Mouse (Mus musculus) bone marrow, adult 2 months (tissue): ENCODE measurements around the gene Egln2. TPM values are rescaled to one million over a fixed set of nuclear protein-coding genes. Genes with fewer than 3 reads are reported as not detected.
A peak's percentile ranks its signal among the peaks of the same experiment; 100 is the strongest.

Source experiments
- H3K27ac ChIP-seq: fragments of 200-500 bp; 2 replicates; pipeline ENCODE4 v1.5.1; 2012; ENCODE audit warnings: low read depth, mild to moderate bottlenecking, control low read depth, inconsistent platforms, low read length; ENCODE audit not compliant: control insufficient read depth, poor library complexity, insufficient read depth
- H3K4me1 ChIP-seq: fragments of 200-500 bp; 2 replicates; pipeline ENCODE4 v1.6.1; 2011; ENCODE audit warnings: low read length; ENCODE audit not compliant: control insufficient read depth, insufficient read depth
- H3K4me3 ChIP-seq: fragments of 200-500 bp; replicated peaks from 2 replicates; pipeline ENCODE3; 2011; ENCODE audit warnings: mild to moderate bottlenecking, low read depth, low read length, control low read depth; ENCODE audit not compliant: control insufficient read depth
- CTCF ChIP-seq: fragments of 200-500 bp; IDR thresholded peaks from 2 replicates; pipeline ENCODE4 v1.5.1; 2011; ENCODE audit warnings: low read length, control low read depth; ENCODE audit not compliant: control insufficient read depth, insufficient read depth
- POLR2A ChIP-seq: fragments of 200-500 bp; IDR thresholded peaks from 2 replicates; pipeline ENCODE4 v1.6.1; 2011; ENCODE audit warnings: low read depth, mild to moderate bottlenecking, control low read depth, low read length, borderline replicate concordance; ENCODE audit not compliant: control insufficient read depth
- WGBS: fragments of 180-500 bp; shearing (Covaris S2); methylation state at CpG from one replicate; pipeline ENCODE4 v1.1.7; 2018; 5-methylcytosine and 5-hydroxymethylcytosine counted together
- polyA plus RNA-seq: library from polyadenylated mRNA; stranded (reverse); fragments of >200 nt; gene quantifications from 2 replicates; pipeline ENCODE4 v1.2.4, GENCODE M21; 2011; ENCODE audit warnings: low replicate concordance; ENCODE audit not compliant: missing spikeins, insufficient read depth, insufficient read length

Gene Egln2
- polyA plus RNA-seq, 1 experiment: 92.5 TPM

GRCm38 (mm10) chr7:27180837-27181695 is 14.5 kb upstream of the Egln2 start, which contains the start of the genes Gm21983 and Mia:
Gene Gm21983 (minus strand): TSS chr7:27181086.
Gene Mia (minus strand): TSS chr7:27181157.
- Histone ChIP-seq H3K4me1 (no peaks in the 10 kb centered on the region), H3K4me3 (no peak within 1 kb of the TSS), H3K27ac (no peak within 1 kb of the TSS)
- 78% methylated on average over 14 of the region's 14 CpGs for WGBS
- TF ChIP-seq CTCF (no peak), POLR2A (no peak)

- Histone ChIP-seq H3K4me3 (no peak overlapping the region), H3K27ac (no peak overlapping the region), H3K4me1 (no peaks in the 10 kb centered on the region)
- WGBS: 68% methylated on average over 5 of the region's 5 CpGs
- no peak for TF ChIP-seq POLR2A
These were observed 13.4 kb upstream of the Egln2 start for GRCm38 (mm10) chr7:27180036-27180435.

GRCm38 (mm10) chr7:27179217-27179918 is 12.8 kb upstream of the Egln2 start:
- TF ChIP-seq CTCF (no peak), POLR2A (no peak)
- Histone ChIP-seq H3K4me3 (peak overlapping the region; percentile 66), H3K4me1 (no peaks in the 10 kb centered on the region), H3K27ac (no peak overlapping the region)
- 47% methylated on average over 16 of the region's 16 CpGs for WGBS

- no peaks in the 10 kb centered on the region for H3K4me1 ChIP-seq
- under 1% methylated on average over 53 of the region's 53 CpGs for WGBS
- TF ChIP-seq POLR2A: peak; percentile 38; the same call in 1 of the 2 replicates
- TF ChIP-seq CTCF: peak; percentile 77
- peak within 1 kb of the TSS; percentile 98 for H3K27ac ChIP-seq
- H3K4me3 ChIP-seq: peak within 1 kb of the TSS; percentile 85
These were observed 12.0 kb upstream of the Egln2 start, which contains the start of gene Rab4b for GRCm38 (mm10) chr7:27178324-27179216. Gene Rab4b (minus strand): TSS chr7:27178896.

- Histone ChIP-seq H3K4me1 (no peaks in the 10 kb centered on the region), H3K27ac (peak overlapping the region; percentile 98), H3K4me3 (peak overlapping the region; percentile 85)
- WGBS: 16% methylated on average over 4 of the region's 4 CpGs
- no peak for TF ChIP-seq CTCF
- no peak for TF ChIP-seq POLR2A
These were observed 11.3 kb upstream of the Egln2 start for GRCm38 (mm10) chr7:27177942-27178323.

- TF ChIP-seq POLR2A (no peak), CTCF (no peak)
- Histone ChIP-seq H3K4me3 (no peak overlapping the region), H3K4me1 (no peaks in the 10 kb centered on the region), H3K27ac (no peak overlapping the region)
- WGBS: 91% methylated on average over 7 of the region's 7 CpGs
These were observed 8.3 kb upstream of the Egln2 start for GRCm38 (mm10) chr7:27174896-27175295.

- Histone ChIP-seq H3K4me3 (no peak overlapping the region), H3K4me1 (no peaks in the 10 kb centered on the region), H3K27ac (no peak overlapping the region)
- no peak for TF ChIP-seq CTCF
- no peak for TF ChIP-seq POLR2A
- WGBS: 87% methylated on average over 15 of the region's 15 CpGs
These were observed 7.9 kb upstream of the Egln2 start for GRCm38 (mm10) chr7:27174496-27174895.
